Mouse (Mus musculus) CH12.LX (cell line): ENCODE measurements around the gene Serpina1f. TPM values are rescaled to one million over a fixed set of nuclear protein-coding genes. Genes with fewer than 3 reads are reported as not detected.

Experiments
- DNase-seq: peaks from one replicate; pipeline ENCODE4 v3.0.0-alpha.2; 2013; ENCODE audit errors: extremely low read depth
- H3K27ac ChIP-seq: 2 replicates; pipeline ENCODE4 v1.5.1; 2012; ENCODE audit warnings: low read depth, mild to moderate bottlenecking, control low read depth, moderate library complexity; ENCODE audit not compliant: insufficient read depth
- H3K27me3 ChIP-seq: replicated peaks from 2 replicates; pipeline ENCODE3; 2012; ENCODE audit warnings: inconsistent platforms
- H3K36me3 ChIP-seq, 2 experiments: replicated peaks in 1 of 2; 2 replicates each; pipeline versions ENCODE3 to v1.6.1; 2012; ENCODE audit warnings: inconsistent platforms in 1 of 2, low read length in 1 of 2, mild to moderate bottlenecking in 1 of 2, mixed read lengths in 1 of 2, moderate library complexity in 1 of 2; ENCODE audit not compliant: control insufficient read depth in 1 of 2, insufficient read depth in 1 of 2
- H3K4me1 ChIP-seq, 2 experiments: 2 replicates each; pipeline ENCODE4 v1.6.1; 2012; ENCODE audit warnings: inconsistent platforms in 1 of 2, moderate library complexity in 1 of 2; ENCODE audit not compliant: insufficient read depth in 2 of 2, control insufficient read depth in 1 of 2
- H3K4me2 ChIP-seq: 2 replicates; pipeline ENCODE4 v1.6.1; 2012; ENCODE audit warnings: low read depth, mild to moderate bottlenecking, control low read depth; ENCODE audit not compliant: poor library complexity, insufficient read depth, severe bottlenecking
- H3K4me3 ChIP-seq, 3 experiments: fragments of 150-350 bp in 1 of 3; sonication (generic) in 1 of 3; replicated peaks in 1 of 3; 2 replicates each; pipeline versions ENCODE3 to v1.5.1; 2011 to 2012; ENCODE audit warnings: low read depth in 2 of 3, low read length in 2 of 3, mild to moderate bottlenecking in 2 of 3, moderate library complexity in 2 of 3, control low read depth in 1 of 3, improper control_type of control experiment in 1 of 3, inconsistent platforms in 1 of 3, mixed read lengths in 1 of 3; ENCODE audit not compliant: poor library complexity in 1 of 3
- H3K79me2 ChIP-seq: replicated peaks from 2 replicates; pipeline ENCODE4 v1.6.1; 2012; ENCODE audit warnings: mild to moderate bottlenecking, moderate library complexity; ENCODE audit not compliant: control insufficient read depth, poor library complexity, insufficient read depth, severe bottlenecking; ENCODE audit errors: extremely low read depth
- H3K9ac ChIP-seq: 2 replicates; pipeline ENCODE4 v1.6.1; 2012; ENCODE audit warnings: low read depth, mild to moderate bottlenecking, control low read depth, moderate library complexity; ENCODE audit not compliant: insufficient read depth
- H3K9me3 ChIP-seq: replicated peaks from 2 replicates; pipeline ENCODE3; 2012; ENCODE audit warnings: low read length, inconsistent platforms, mixed read lengths
- BHLHE40 ChIP-seq: IDR thresholded peaks from 2 replicates; pipeline ENCODE4 v1.6.1; 2011; ENCODE audit warnings: mild to moderate bottlenecking, low read depth, low read length, improper control_type of control experiment
- CHD2 ChIP-seq: IDR thresholded peaks from 2 replicates; pipeline ENCODE4 v1.6.1; 2011; ENCODE audit warnings: low read length, improper control_type of control experiment
- CTCF ChIP-seq, 2 experiments: IDR thresholded peaks in 1 of 2; conservative IDR thresholded peaks in 1 of 2; 2 replicates each; pipeline ENCODE4 v1.5.1; 2011 to 2012; ENCODE audit warnings: low read depth in 2 of 2, low read length in 2 of 2, improper control_type of control experiment in 1 of 2, inconsistent platforms in 1 of 2, mild to moderate bottlenecking in 1 of 2, moderate library complexity in 1 of 2
- ELF1 ChIP-seq: IDR thresholded peaks from 2 replicates; pipeline ENCODE4 v1.6.1; 2014; ENCODE audit warnings: low read depth, mild to moderate bottlenecking, inconsistent platforms, low read length, improper control_type of control experiment
- EP300 ChIP-seq: IDR thresholded peaks from 2 replicates; pipeline ENCODE4 v1.6.1; 2011; ENCODE audit warnings: low read length, improper control_type of control experiment
- ETS1 ChIP-seq: conservative IDR thresholded peaks from 2 replicates; pipeline ENCODE4 v1.6.1; 2012; ENCODE audit warnings: low read depth, mild to moderate bottlenecking, inconsistent platforms, low read length, improper control_type of control experiment, moderate library complexity
- GABPA ChIP-seq: IDR thresholded peaks from 2 replicates; pipeline ENCODE4 v1.6.1; 2012; ENCODE audit warnings: low read depth, low read length, improper control_type of control experiment, inconsistent platforms; ENCODE audit not compliant: insufficient replicate concordance
- JUN ChIP-seq: IDR thresholded peaks from 2 replicates; pipeline ENCODE4 v1.6.1; 2011; ENCODE audit warnings: low read depth, mild to moderate bottlenecking, low read length, improper control_type of control experiment, moderate library complexity; ENCODE audit not compliant: insufficient read depth
- JUND ChIP-seq: conservative IDR thresholded peaks from 2 replicates; pipeline ENCODE4 v1.6.1; 2011; ENCODE audit warnings: low read depth, low read length, improper control_type of control experiment
- KAT2A ChIP-seq: IDR thresholded peaks from 2 replicates; pipeline ENCODE4 v1.6.1; 2012; ENCODE audit warnings: low read length, improper control_type of control experiment, inconsistent platforms; ENCODE audit not compliant: insufficient replicate concordance
- MAFK ChIP-seq: IDR thresholded peaks from 2 replicates; pipeline ENCODE4 v1.6.1; 2011; ENCODE audit warnings: low read length, improper control_type of control experiment; ENCODE audit not compliant: insufficient replicate concordance
- MAX ChIP-seq: IDR thresholded peaks from 2 replicates; pipeline ENCODE4 v1.6.1; 2011; ENCODE audit warnings: low read length, improper control_type of control experiment
- MXI1 ChIP-seq: IDR thresholded peaks from 2 replicates; pipeline ENCODE4 v1.6.1; 2011; ENCODE audit warnings: mild to moderate bottlenecking, low read depth, low read length, improper control_type of control experiment
- MYC ChIP-seq: IDR thresholded peaks from 2 replicates; pipeline ENCODE4 v1.6.1; 2011; ENCODE audit warnings: low read depth, mild to moderate bottlenecking, improper control_type of control experiment, low read length
- NELFE ChIP-seq: IDR thresholded peaks from 2 replicates; pipeline ENCODE4 v1.6.1; 2011; ENCODE audit warnings: low read depth, low read length, improper control_type of control experiment
- PAX5 ChIP-seq: IDR thresholded peaks from 2 replicates; pipeline ENCODE4 v1.6.1; 2012; ENCODE audit warnings: low read length, inconsistent platforms, mixed read lengths
- POLR2A ChIP-seq: IDR thresholded peaks from 2 replicates; pipeline ENCODE4 v1.6.1; 2011; ENCODE audit warnings: low read depth, mild to moderate bottlenecking, improper control_type of control experiment, low read length
- RAD21 ChIP-seq: IDR thresholded peaks from 2 replicates; pipeline ENCODE4 v1.6.1; 2011; ENCODE audit warnings: low read depth, mild to moderate bottlenecking, low read length, improper control_type of control experiment, moderate library complexity
- SIN3A ChIP-seq: IDR thresholded peaks from 2 replicates; pipeline ENCODE4 v1.6.1; 2012; ENCODE audit warnings: low read length, improper control_type of control experiment, inconsistent platforms
- SMC3 ChIP-seq: IDR thresholded peaks from 2 replicates; pipeline ENCODE4 v1.6.1; 2011; ENCODE audit warnings: low read depth, low read length, improper control_type of control experiment
- TBP ChIP-seq: conservative IDR thresholded peaks from 2 replicates; pipeline ENCODE4 v1.6.1; 2011; ENCODE audit warnings: low read depth, low read length, improper control_type of control experiment
- UBTF ChIP-seq: IDR thresholded peaks from 2 replicates; pipeline ENCODE4 v1.6.1; 2012; ENCODE audit warnings: low read depth, mild to moderate bottlenecking, inconsistent platforms, low read length, improper control_type of control experiment, moderate library complexity
- USF1 ChIP-seq: IDR thresholded peaks from 2 replicates; pipeline ENCODE4 v1.6.1; 2014; ENCODE audit warnings: low read depth, mild to moderate bottlenecking, inconsistent platforms, low read length, improper control_type of control experiment
- USF2 ChIP-seq: conservative IDR thresholded peaks from 2 replicates; pipeline ENCODE4 v1.6.1; 2011; ENCODE audit warnings: low read depth, low read length, improper control_type of control experiment
- ZKSCAN1 ChIP-seq: IDR thresholded peaks from 2 replicates; pipeline ENCODE4 v1.6.1; 2012; ENCODE audit warnings: low read depth, inconsistent platforms, low read length, improper control_type of control experiment, borderline replicate concordance
- ZMIZ1 ChIP-seq: IDR thresholded peaks from 2 replicates; pipeline ENCODE4 v1.6.1; 2012; ENCODE audit warnings: low read depth, mild to moderate bottlenecking, inconsistent platforms, low read length, improper control_type of control experiment
- ZNF384 ChIP-seq: IDR thresholded peaks from 2 replicates; pipeline ENCODE4 v1.6.1; 2012; ENCODE audit warnings: low read depth, low read length, improper control_type of control experiment, inconsistent platforms
- dilution Hi-C: fragments of 300-500 bp; cut with MboI; formaldehyde crosslinking; loops from 2 replicates; pipeline ENCODE4 v1.14.3; 2020; ENCODE audit warnings: low sequenced_read_pairs; ENCODE audit not compliant: extremely low pct_unique_long_range_greater_than_20kb, extremely low pct_ligation_motif_present
- in situ Hi-C: fragments of 300-500 bp; cut with MboI; formaldehyde crosslinking; loops from 3 replicates; pipeline ENCODE4 v1.14.3; 2019; ENCODE audit warnings: low sequenced_read_pairs, low pct_ligation_motif_present, low pct_unique_long_range_greater_than_20kb, mixed read lengths
- polyA plus RNA-seq: library from polyadenylated mRNA; unstranded; fragments of >175 nt; gene quantifications from 2 replicates; pipeline ENCODE4 v1.2.1, GENCODE M21; 2012; ENCODE audit warnings: low read depth; ENCODE audit not compliant: insufficient read length
- total RNA-seq, 2 experiments: library from RNA; depleted of rRNA; stranded (reverse); fragments of 300-350 nt in 1 of 2; fragments of >200 nt in 1 of 2; gene quantifications; 2 replicates each; pipeline ENCODE4 v1.2.3; 2012 to 2014

Gene Serpina1f
- total and polyA plus RNA-seq, 3 experiments = not detected

DNA sequence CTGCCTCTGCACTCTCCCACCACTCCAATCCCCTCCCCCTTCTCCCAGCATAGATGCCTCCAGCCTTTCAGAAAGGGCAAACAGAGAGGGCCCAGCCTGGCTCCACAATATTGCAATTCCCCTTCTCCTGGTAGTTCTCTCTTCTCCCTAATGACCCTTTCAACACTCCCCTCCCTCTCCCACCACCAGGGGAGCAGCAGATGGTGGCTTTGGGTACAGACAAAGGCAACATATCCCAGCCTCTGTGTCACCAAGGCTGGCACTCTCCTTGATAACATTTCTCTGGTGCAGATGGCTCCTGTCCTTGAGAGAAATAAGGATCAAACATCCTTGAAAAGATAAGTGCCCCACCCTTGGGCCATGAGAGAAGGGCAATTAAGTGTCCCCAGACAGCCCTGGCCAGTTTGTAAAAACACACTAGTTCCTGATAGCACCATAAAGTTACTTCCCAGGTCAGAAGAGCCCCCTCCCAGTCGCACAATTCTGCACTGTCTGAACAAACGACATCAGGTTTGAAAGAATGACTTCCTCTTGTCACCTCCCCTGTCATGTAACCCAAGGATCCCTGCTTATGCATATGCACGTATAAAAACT lies 7.0 kb downstream of the Serpina1f start:
- no peak overlapping the region for H3K27ac ChIP-seq
- DNase-seq = no peak
- in situ Hi-C loops = no loop called here
- H3K9ac ChIP-seq = no peak overlapping the region
- H3K36me3 ChIP-seq = no peaks in the 10 kb centered on the region
- no peaks in the 10 kb centered on the region for H3K4me1 ChIP-seq
- H3K27me3 ChIP-seq = peaks cover 94% of the 10 kb centered on the region
- no peak overlapping the region for H3K4me2 ChIP-seq
- dilution Hi-C loops = no loop called here
- TF ChIP-seq SIN3A (no peak), ELF1 (no peak), PAX5 (no peak), TBP (no peak), MXI1 (no peak), BHLHE40 (no peak), MAFK (no peak), CTCF (conservative IDR thresholded peaks at IDR 0.05 in 1 of 2, IDR thresholded peaks at IDR 0.05 in 1 of 2; ENCODE audit: low read depth in 2 of 2, low read length in 2 of 2) (no peak), JUND (no peak), KAT2A (no peak), NELFE (no peak), ZNF384 (no peak), USF1 (no peak), POLR2A (no peak)
- H3K9me3 ChIP-seq = no peaks in the 10 kb centered on the region
- H3K4me3 ChIP-seq = no peak overlapping the region
- H3K79me2 ChIP-seq = no peaks in the 10 kb centered on the region

DNA sequence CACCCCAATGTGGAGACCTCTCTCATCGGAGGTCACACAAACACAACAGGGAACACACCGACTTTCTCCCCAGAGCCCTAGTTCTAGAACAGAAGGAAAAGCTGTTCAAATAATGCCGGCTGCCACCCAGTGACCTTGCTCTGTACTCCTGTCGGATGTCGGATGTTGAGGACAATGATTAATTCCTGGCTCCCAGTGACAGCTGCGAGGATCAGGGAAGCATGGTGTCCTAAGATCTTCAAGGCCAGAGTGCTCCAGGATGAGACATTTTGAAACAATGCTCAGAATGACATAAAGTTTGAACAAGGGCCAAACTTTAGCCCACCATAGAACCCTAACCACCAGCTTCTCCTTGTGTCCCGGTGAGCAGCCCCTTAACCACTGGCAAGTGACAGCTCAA lies 8.3 kb downstream of the Serpina1f start:
- no peak for DNase-seq
- Histone ChIP-seq H3K4me3 (no peak overlapping the region), H3K36me3 (no peaks in the 10 kb centered on the region), H3K27me3 (peaks cover 94% of the 10 kb centered on the region), H3K79me2 (no peaks in the 10 kb centered on the region), H3K4me1 (no peaks in the 10 kb centered on the region), H3K4me2 (no peak overlapping the region)
- dilution Hi-C loops = no loop called here
- TF ChIP-seq ZMIZ1 (no peak), EP300 (no peak), USF2 (no peak), BHLHE40 (no peak), NELFE (no peak), CHD2 (no peak), UBTF (no peak), ZKSCAN1 (no peak), RAD21 (no peak), ETS1 (no peak), ELF1 (no peak), JUND (no peak), MYC (no peak), GABPA (no peak), MAX (no peak), SMC3 (no peak), CTCF (conservative IDR thresholded peaks at IDR 0.05 in 1 of 2, IDR thresholded peaks at IDR 0.05 in 1 of 2; ENCODE audit: low read depth in 2 of 2, low read length in 2 of 2) (no peak), SIN3A (no peak), JUN (no peak)
- TF ChIP-seq, all 38 proteins: peak for 0
- Histone ChIP-seq H3K9me3 (no peaks in the 10 kb centered on the region), H3K27ac (no peak overlapping the region), H3K9ac (no peak overlapping the region)
- in situ Hi-C loops = no loop called here
